In the genomic region with DNA sequence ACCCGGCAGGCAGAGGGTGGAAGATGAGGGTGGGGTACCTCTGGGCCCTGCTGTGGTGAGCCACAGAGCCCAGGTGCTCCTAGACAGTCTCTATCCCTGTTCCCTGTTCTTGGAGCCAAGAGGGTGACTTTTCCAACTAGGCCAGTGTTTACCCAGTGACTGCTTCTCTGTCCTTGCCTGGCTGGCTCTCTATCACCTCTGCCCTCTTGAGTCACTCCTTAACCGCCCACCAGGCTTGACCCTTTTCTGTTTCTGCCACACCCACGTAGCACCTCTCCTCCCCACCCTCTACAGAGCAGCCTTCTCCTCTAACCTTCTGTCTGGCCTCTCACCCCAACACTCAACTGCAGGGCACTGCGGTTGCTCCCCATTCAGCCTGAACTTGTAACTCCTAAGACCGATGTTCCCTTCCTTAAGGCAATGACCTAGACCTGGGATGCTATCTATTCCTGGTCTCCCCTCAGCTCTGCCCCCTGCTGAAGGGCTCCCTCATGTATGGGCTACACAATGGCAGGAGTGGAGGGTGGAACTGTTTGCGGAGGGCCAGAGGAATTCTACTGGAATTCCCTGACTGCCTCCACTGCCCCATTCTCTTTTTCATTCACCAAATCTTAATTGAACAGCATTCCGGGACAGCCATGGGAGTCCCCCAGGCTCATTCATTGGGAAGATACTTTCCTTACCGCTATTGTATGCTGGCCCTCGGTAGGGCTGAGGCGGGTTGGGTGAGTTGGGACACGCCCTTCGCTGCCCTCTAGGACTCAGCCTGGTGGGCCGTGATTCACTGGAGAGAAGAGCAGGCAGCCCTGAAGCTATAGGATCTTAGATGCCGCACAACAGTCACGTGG, we compare ENCODE assay signal across 8 mouse cellular contexts. TPM values are rescaled to one million over a fixed set of nuclear protein-coding genes. Genes with fewer than 3 reads are reported as not detected.
DNase-seq lines count a peak whose midpoint lies in the region; ATAC-seq and TF ChIP-seq lines count a peak whose summit lies in the region.

No protein-coding gene starts in this region.

- peak overlapping the region; percentile 76 for H3K9ac ChIP-seq in kidney, embryonic 15.5 days
- H3K9ac ChIP-seq in embryonic facial prominence, embryonic 12.5 days = peak overlapping the region; percentile 65
- peak overlapping the region; percentile 63; the same call in 1 of the 2 replicates for H3K9ac ChIP-seq in hindbrain, postnatal 0 days (replicated peaks; ENCODE audit: low read length)
- no peak overlapping the region for H3K9ac ChIP-seq in midbrain, postnatal 0 days (replicated peaks; ENCODE audit: low read length, poor library complexity, severe bottlenecking)

- TF ChIP-seq CTCF in hindbrain, postnatal 0 days (IDR thresholded peaks at IDR 0.05; ENCODE audit: low read depth) = no peak
- no peak for TF ChIP-seq CTCF in midbrain, postnatal 0 days (IDR thresholded peaks at IDR 0.05)

- peaks cover 86% of the 10 kb centered on the region for H3K4me1 ChIP-seq in kidney, embryonic 15.5 days
- H3K4me1 ChIP-seq in embryonic facial prominence, embryonic 12.5 days = peaks cover 53% of the 10 kb centered on the region
- H3K4me1 ChIP-seq in hindbrain, postnatal 0 days (ENCODE audit: insufficient read depth, low read length) = peaks cover 10% of the 10 kb centered on the region
- no peaks in the 10 kb centered on the region for H3K4me1 ChIP-seq in midbrain, postnatal 0 days (ENCODE audit: insufficient read depth, low read length)

- H3K9me3 ChIP-seq in kidney, embryonic 15.5 days (replicated peaks) = no peaks in the 10 kb centered on the region
- H3K9me3 ChIP-seq in embryonic facial prominence, embryonic 12.5 days = no peaks in the 10 kb centered on the region
- no peaks in the 10 kb centered on the region for H3K9me3 ChIP-seq in hindbrain, postnatal 0 days (ENCODE audit: low read length)
- no peaks in the 10 kb centered on the region for H3K9me3 ChIP-seq in midbrain, postnatal 0 days (ENCODE audit: low read length)

- DNase-seq in kidney, adult 18-20 months = no peak
- DNase-seq in hindbrain, postnatal 0 days (ENCODE audit: low spot score) = no peak
- no peak for DNase-seq in midbrain, postnatal 0 days (ENCODE audit: low spot score)
- no peak for DNase-seq in layer of hippocampus, adult 11-12 months (ENCODE audit: low spot score)
- no peak for DNase-seq in urinary bladder, adult 18-20 months (ENCODE audit: low spot score in 2 of 2)
- no peak for DNase-seq in MN1 (ENCODE audit: low spot score)

- H3K27ac ChIP-seq in kidney, embryonic 15.5 days = peak overlapping the region; percentile 86
- peak overlapping the region; percentile 67; the same call in 1 of the 2 replicates for H3K27ac ChIP-seq in embryonic facial prominence, embryonic 12.5 days
- no peak overlapping the region for H3K27ac ChIP-seq in hindbrain, postnatal 0 days
- no peak overlapping the region for H3K27ac ChIP-seq in midbrain, postnatal 0 days (ENCODE audit: low read depth, low read length)

- 26% methylated on average over 15 of the region's 15 CpGs for WGBS in kidney, embryonic 15.5 days
- WGBS in embryonic facial prominence, embryonic 12.5 days = 32% methylated on average over 15 of the region's 15 CpGs
- WGBS in hindbrain, postnatal 0 days = 40% methylated on average over 15 of the region's 15 CpGs
- 50% methylated on average over 15 of the region's 15 CpGs for WGBS in midbrain, postnatal 0 days

- peak overlapping the region; percentile 81 for H3K4me2 ChIP-seq in kidney, embryonic 15.5 days
- peak overlapping the region; percentile 64 for H3K4me2 ChIP-seq in embryonic facial prominence, embryonic 12.5 days (replicated peaks)
- H3K4me2 ChIP-seq in hindbrain, postnatal 0 days (ENCODE audit: low read depth, low read length) = peak overlapping the region; percentile 99
- peak overlapping the region; percentile 100 for H3K4me2 ChIP-seq in midbrain, postnatal 0 days (ENCODE audit: low read depth, low read length, poor library complexity, severe bottlenecking)

- H3K27me3 ChIP-seq in kidney, embryonic 15.5 days = no peaks in the 10 kb centered on the region
- no peaks in the 10 kb centered on the region for H3K27me3 ChIP-seq in embryonic facial prominence, embryonic 12.5 days
- H3K27me3 ChIP-seq in hindbrain, postnatal 0 days (ENCODE audit: insufficient read depth, low read length) = no peaks in the 10 kb centered on the region
- H3K27me3 ChIP-seq in midbrain, postnatal 0 days (ENCODE audit: insufficient read depth, low read length) = no peaks in the 10 kb centered on the region

- peak overlapping the region; percentile 81 for H3K4me3 ChIP-seq in kidney, embryonic 15.5 days (replicated peaks)
- peak overlapping the region; percentile 51 for H3K4me3 ChIP-seq in embryonic facial prominence, embryonic 12.5 days
- H3K4me3 ChIP-seq in hindbrain, postnatal 0 days (ENCODE audit: low read length) = peak overlapping the region; percentile 60
- H3K4me3 ChIP-seq in midbrain, postnatal 0 days (ENCODE audit: low read depth, low read length) = peak overlapping the region; percentile 52; the same call in 1 of the 2 replicates

- ATAC-seq in kidney, embryonic 15.5 days (replicated peaks; ENCODE audit: low FRiP score) = peak; percentile 9; the same call in 1 of the 2 replicates
- ATAC-seq in embryonic facial prominence, embryonic 12.5 days (ENCODE audit: insufficient number of reproducible peaks, insufficient read depth, low FRiP score, low TSS enrichment) = no peak
- ATAC-seq in hindbrain, postnatal 0 days = no peak
- ATAC-seq in midbrain, postnatal 0 days (ENCODE audit: low FRiP score) = no peak

- no peaks in the 10 kb centered on the region for H3K36me3 ChIP-seq in kidney, embryonic 15.5 days
- no peaks in the 10 kb centered on the region for H3K36me3 ChIP-seq in embryonic facial prominence, embryonic 12.5 days
- H3K36me3 ChIP-seq in hindbrain, postnatal 0 days (ENCODE audit: insufficient read depth, low read length) = no peaks in the 10 kb centered on the region
- no peaks in the 10 kb centered on the region for H3K36me3 ChIP-seq in midbrain, postnatal 0 days (ENCODE audit: insufficient read depth, low read length)

RNA-seq across cellular contexts. Expression of a gene that starts 1.5 kb away (rescaled TPM):
- 34.2 and 35.7 TPM in 2 replicates for polyA plus RNA-seq in kidney, embryonic 15.5 days (2015; fragmentation: Nextera tagmentation; extraction: Ambion mirVana)
- polyA plus RNA-seq in embryonic facial prominence, embryonic 12.5 days (2016; fragmentation: Nextera tagmentation; extraction: Ambion mirVana) = 19.0 and 19.7 TPM in 2 replicates
- 37.8 and 39.2 TPM in 2 replicates for total RNA-seq in hindbrain, postnatal 0 days (2014; rRNA removed)
- polyA plus RNA-seq in hindbrain, postnatal 0 days (2015; fragmentation: Nextera tagmentation; extraction: Ambion mirVana) = 3.5 and 3.7 TPM in 2 replicates
- 26.1 and 30.5 TPM in 2 replicates for total RNA-seq in midbrain, postnatal 0 days (2014; rRNA removed)
- 1.4 and 2.2 TPM in 2 replicates for polyA plus RNA-seq in midbrain, postnatal 0 days (2015; fragmentation: Nextera tagmentation; extraction: Ambion mirVana)

RNA-seq across cellular contexts. Expression of a gene that starts 17.0 kb away (rescaled TPM):
- polyA plus RNA-seq in kidney, embryonic 15.5 days (2015; fragmentation: Nextera tagmentation; extraction: Ambion mirVana) = not detected in 2 replicates
- not detected in 2 replicates for polyA plus RNA-seq in embryonic facial prominence, embryonic 12.5 days (2016; fragmentation: Nextera tagmentation; extraction: Ambion mirVana)
- total RNA-seq in hindbrain, postnatal 0 days (2014; rRNA removed) = not detected in 2 replicates
- polyA plus RNA-seq in hindbrain, postnatal 0 days (2015; fragmentation: Nextera tagmentation; extraction: Ambion mirVana) = not detected in 2 replicates
- not detected in 2 replicates for total RNA-seq in midbrain, postnatal 0 days (2014; rRNA removed)
- not detected in 2 replicates for polyA plus RNA-seq in midbrain, postnatal 0 days (2015; fragmentation: Nextera tagmentation; extraction: Ambion mirVana)

RNA-seq across cellular contexts. Expression of a gene that starts 39.7 kb away (rescaled TPM):
- not detected in 2 replicates for polyA plus RNA-seq in kidney, embryonic 15.5 days (2015; fragmentation: Nextera tagmentation; extraction: Ambion mirVana)
- not detected in 2 replicates for polyA plus RNA-seq in embryonic facial prominence, embryonic 12.5 days (2016; fragmentation: Nextera tagmentation; extraction: Ambion mirVana)
- total RNA-seq in hindbrain, postnatal 0 days (2014; rRNA removed) = not detected in 2 replicates
- polyA plus RNA-seq in hindbrain, postnatal 0 days (2015; fragmentation: Nextera tagmentation; extraction: Ambion mirVana) = not detected in 2 replicates
- not detected in 2 replicates for total RNA-seq in midbrain, postnatal 0 days (2014; rRNA removed)
- polyA plus RNA-seq in midbrain, postnatal 0 days (2015; fragmentation: Nextera tagmentation; extraction: Ambion mirVana) = not detected in 2 replicates

Comparison
In these comparisons a context has a peak if more than half of its experiments do, and no peak if none do; other contexts are left out.
1. H3K27ac ChIP-seq: peak in kidney, embryonic 15.5 days (single experiment) and embryonic facial prominence, embryonic 12.5 days (single experiment); none in hindbrain, postnatal 0 days (single experiment) and midbrain, postnatal 0 days (single experiment).
2. Peak in every context shown above with its lines, with median percentiles within 50 percentile points of each other: H3K4me2 ChIP-seq and H3K4me3 ChIP-seq.